Mouse (Mus musculus): ENCODE measurements around the gene Pex11b.

Pex11b gene

GRCm38 (mm10) chr3:96601941-96602703 is 33.1 kb upstream of the Pex11b start:
- TF ChIP-seq GATA4 (IDR thresholded peaks at IDR 0.05; ENCODE audit: insufficient replicate concordance, low read length) = no peak

- no peak for TF ChIP-seq GATA4 (IDR thresholded peaks at IDR 0.05; ENCODE audit: insufficient replicate concordance, low read length)
These were observed 32.5 kb upstream of the Pex11b start for GRCm38 (mm10) chr3:96602704-96603084.

- TF ChIP-seq GATA4 (IDR thresholded peaks at IDR 0.05; ENCODE audit: insufficient replicate concordance, low read length) = no peak
These were observed 31.9 kb upstream of the Pex11b start for GRCm38 (mm10) chr3:96603311-96603710.

GRCm38 (mm10) chr3:96606618-96607017 is 28.6 kb upstream of the Pex11b start:
- TF ChIP-seq GATA4 (IDR thresholded peaks at IDR 0.05; ENCODE audit: insufficient replicate concordance, low read length) = no peak

- TF ChIP-seq GATA4 (IDR thresholded peaks at IDR 0.05; ENCODE audit: insufficient replicate concordance, low read length) = no peak
These were observed 17.2 kb upstream of the Pex11b start for GRCm38 (mm10) chr3:96617941-96618340.

- TF ChIP-seq GATA4 (IDR thresholded peaks at IDR 0.05; ENCODE audit: insufficient replicate concordance, low read length) = no peak
These were observed 12.0 kb upstream of the Pex11b start for GRCm38 (mm10) chr3:96623201-96623600.

GRCm38 (mm10) chr3:96629729-96630600 is 5.2 kb upstream of the Pex11b start, which contains the start of gene Rbm8a:
Rbm8a (plus strand) TSS chr3:96629933.
- TF ChIP-seq GATA4 (IDR thresholded peaks at IDR 0.05; ENCODE audit: insufficient replicate concordance, low read length) = 0 out of 2 replicates have a peak, but pooled peaks have one; percentile 10

GRCm38 (mm10) chr3:96632058-96632457 is 3.1 kb upstream of the Pex11b start:
- no peak for TF ChIP-seq GATA4 (IDR thresholded peaks at IDR 0.05; ENCODE audit: insufficient replicate concordance, low read length)

- no peak for TF ChIP-seq GATA4 (IDR thresholded peaks at IDR 0.05; ENCODE audit: insufficient replicate concordance, low read length)
These were observed 1.2 kb upstream of the Pex11b start for GRCm38 (mm10) chr3:96634015-96634414.

- TF ChIP-seq GATA4 (IDR thresholded peaks at IDR 0.05; ENCODE audit: insufficient replicate concordance, low read length) = no peak
These were observed 730 bp downstream of the Pex11b start for GRCm38 (mm10) chr3:96635906-96636305.

GRCm38 (mm10) chr3:96636448-96636847 is 1.3 kb downstream of the Pex11b start:
- no peak for TF ChIP-seq GATA4 (IDR thresholded peaks at IDR 0.05; ENCODE audit: insufficient replicate concordance, low read length)

- no peak for TF ChIP-seq GATA4 (IDR thresholded peaks at IDR 0.05; ENCODE audit: insufficient replicate concordance, low read length)
These were observed 4.0 kb downstream of the Pex11b start for GRCm38 (mm10) chr3:96639219-96639618.

- TF ChIP-seq GATA4 (IDR thresholded peaks at IDR 0.05; ENCODE audit: insufficient replicate concordance, low read length) = no peak
These were observed 10.0 kb downstream of the Pex11b start, which contains the start of gene Itga10 for GRCm38 (mm10) chr3:96645018-96645649. Itga10 (plus strand) TSS chr3:96645584.

- no peak for TF ChIP-seq GATA4 (IDR thresholded peaks at IDR 0.05; ENCODE audit: insufficient replicate concordance, low read length)
These were observed 12.2 kb downstream of the Pex11b start for GRCm38 (mm10) chr3:96647365-96647764.

GRCm38 (mm10) chr3:96660901-96661300 is 25.7 kb downstream of the Pex11b start:
- no peak for TF ChIP-seq GATA4 (IDR thresholded peaks at IDR 0.05; ENCODE audit: insufficient replicate concordance, low read length)
